Mouse (Mus musculus) NIH3T3 (cell line): ENCODE data around the gene Smim7.

Experiments
- DNase-seq: peaks from one replicate; pipeline ENCODE4 v3.0.0-alpha.2; 2012; ENCODE audit warnings: low read depth

The Smim7 gene

GRCm38 (mm10) chr8:72547122-72547801, 23.6 kb downstream of the Smim7 start:
- peak; percentile 15 for DNase-seq

- DNase-seq: peak; percentile 18
These were observed 31.7 kb downstream of the Smim7 start for GRCm38 (mm10) chr8:72539234-72539633.

- peak; percentile 67 for DNase-seq
These were observed 36.0 kb downstream of the Smim7 start for GRCm38 (mm10) chr8:72534888-72535287.

- DNase-seq: no peak
These were observed 38.8 kb downstream of the Smim7 start for GRCm38 (mm10) chr8:72532103-72532502.

GRCm38 (mm10) chr8:72521888-72522287, 49.0 kb downstream of the Smim7 start:
- no peak for DNase-seq

GRCm38 (mm10) chr8:72517421-72517988, 53.4 kb downstream of the Smim7 start:
- DNase-seq: no peak
